Mouse (Mus musculus) subcutaneous adipose tissue, adult 2 months (tissue): ENCODE measurements around the gene Pdia3. TPM values are rescaled to one million over a fixed set of nuclear protein-coding genes. Genes with fewer than 3 reads are reported as not detected.

Experiments used
- polyA plus RNA-seq: library from polyadenylated mRNA; depleted of rRNA; stranded (reverse); fragments of >200 nt; gene quantifications from 2 replicates; pipeline ENCODE4 v1.2.3, GENCODE M21; 2012; ENCODE audit warnings: low replicate concordance; rRNA removed

Pdia3 gene
- polyA plus RNA-seq = 163 and 618 TPM in 2 replicates

GRCm38 (mm10) chr2:121413387-121414042 lies at the start of gene Pdia3, which contains the start of gene Catsper2:
TSS of gene Pdia3 (plus strand) at chr2:121413775.
TSS of gene Catsper2 (minus strand) at chr2:121413792.

GRCm38 (mm10) chr2:121386961-121387575 lies 26.5 kb upstream of the Pdia3 start, which contains the start of gene Strc:
TSS of gene Strc (minus strand) at chr2:121387168.

GRCm38 (mm10) chr2:121444178-121444577 lies 30.6 kb downstream of the Pdia3 start, which contains the start of gene Ell3:
TSS of gene Ell3 (minus strand) at chr2:121444278.

DNA sequence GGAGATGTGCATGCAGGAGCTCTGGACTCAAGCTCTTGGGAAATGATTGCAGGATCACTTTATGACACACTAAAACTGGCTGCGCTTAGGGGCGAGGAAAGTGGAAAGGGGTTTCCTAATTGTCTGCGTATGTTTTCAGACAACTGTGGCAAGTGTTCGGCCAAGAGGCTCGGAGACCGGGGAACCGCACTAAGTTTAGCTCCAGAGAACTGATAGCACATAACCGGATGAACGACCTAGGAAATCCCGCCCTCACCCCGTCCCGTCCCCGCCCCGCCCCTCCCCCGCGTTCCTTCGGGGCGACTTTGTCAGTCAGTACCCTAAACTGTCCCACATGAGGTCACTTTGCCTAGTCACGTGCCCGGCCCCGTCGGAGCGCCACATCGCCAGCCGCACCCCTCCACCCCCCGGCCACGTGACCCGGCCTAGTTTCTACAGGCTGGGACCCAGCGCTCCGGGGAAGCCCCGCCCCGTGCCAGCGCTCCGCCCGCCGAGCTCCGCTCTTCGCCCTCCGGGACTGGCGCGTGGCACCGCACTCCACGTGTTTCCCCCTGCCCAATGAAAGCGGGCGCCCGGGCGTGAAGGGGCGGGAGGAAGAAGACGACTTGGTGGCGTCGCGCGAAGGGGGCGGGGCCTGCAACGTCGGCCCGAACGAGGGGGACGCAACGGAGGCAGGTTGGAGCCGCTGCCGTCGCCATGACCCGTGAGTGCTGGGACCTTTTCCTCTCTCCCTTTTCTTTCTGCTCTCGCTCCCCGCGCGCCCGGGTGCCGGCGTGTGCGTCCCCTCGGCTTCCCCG lies 35.4 kb downstream of the Pdia3 start, which contains the start of gene Serf2:
TSS of gene Serf2 (plus strand) at position 457 of the 797 bp plus-strand sequence.

GRCm38 (mm10) chr2:121452990-121453389 lies 39.4 kb downstream of the Pdia3 start, which contains the start of gene Hypk:
TSS of gene Hypk (plus strand) at chr2:121453290.

GRCm38 (mm10) chr2:121456692-121457642 lies 43.4 kb downstream of the Pdia3 start, which contains the start of gene Serinc4:
TSS of gene Serinc4 (minus strand) at chr2:121456781.

GRCm38 (mm10) chr2:121473301-121474179 lies 60.0 kb downstream of the Pdia3 start, which contains the start of gene Mfap1b:
TSS of gene Mfap1b (minus strand) at chr2:121474067.

Other genes starting within 250 kb of the Pdia3 start
- gene Tubgcp4, start 243.1 kb upstream of the Pdia3 start, polyA plus RNA-seq = 27.3 and 41.4 TPM in 2 replicates
- gene Zscan29, start 242.7 kb upstream of the Pdia3 start, polyA plus RNA-seq = 3.1 and 5.1 TPM in 2 replicates
- gene Trp53bp1, start 142.4 kb upstream of the Pdia3 start, polyA plus RNA-seq = 22.0 and 53.0 TPM in 2 replicates
- gene Map1a, start 124.2 kb upstream of the Pdia3 start, polyA plus RNA-seq = 4.3 and 18.5 TPM in 2 replicates
- gene Ppip5k1, start 58.4 kb upstream of the Pdia3 start, polyA plus RNA-seq = 57.7 and 96.8 TPM in 2 replicates
- 0.42 and 25.2 TPM in 2 replicates for gene Ckmt1, start 56.1 kb upstream of the Pdia3 start, polyA plus RNA-seq
- 0.11 TPM in 1 of 2 replicates, not detected in the other for gene Strc, start 26.6 kb upstream of the Pdia3 start, polyA plus RNA-seq
- 3.1 and 4.3 TPM in 2 replicates for gene Catsper2, start within 50 bp of the Pdia3 start, polyA plus RNA-seq
- 0.26 and 2.6 TPM in 2 replicates for gene Ell3, start 30.5 kb downstream of the Pdia3 start, polyA plus RNA-seq
- gene Serf2, start 35.4 kb downstream of the Pdia3 start, polyA plus RNA-seq = 363 and 470 TPM in 2 replicates
- gene Hypk, start 39.5 kb downstream of the Pdia3 start, polyA plus RNA-seq = 7.2 and 9.2 TPM in 2 replicates
- 0.57 and 0.72 TPM in 2 replicates for gene Serinc4, start 43.0 kb downstream of the Pdia3 start, polyA plus RNA-seq
- 3.8 and 4.4 TPM in 2 replicates for gene Mfap1b, start 60.3 kb downstream of the Pdia3 start, polyA plus RNA-seq
- 4.0 and 5.1 TPM in 2 replicates for gene Mfap1a, start 92.9 kb downstream of the Pdia3 start, polyA plus RNA-seq
- 2.5 and 4.3 TPM in 2 replicates for gene Wdr76, start 92.9 kb downstream of the Pdia3 start, polyA plus RNA-seq